Mouse (Mus musculus) heart, adult 8-10 months (tissue): ENCODE measurements around the gene A030005L19Rik. TPM values are rescaled to one million over a fixed set of nuclear protein-coding genes. Genes with fewer than 3 reads are reported as not detected.

ENCODE experiments used
- total RNA-seq, 4 experiments: library from RNA; stranded (reverse); gene quantifications; 2 replicates each; pipeline ENCODE4 v1.2.4; 2022

The A030005L19Rik gene
- total RNA-seq, 4 experiments from 2014 or later = not detected

Other genes with a start within 250 kb of the A030005L19Rik start
- 100 to 1,000 TPM; 150 to 163 (median 154) TPM for gene Mff, start 188.4 kb upstream of the A030005L19Rik start, total RNA-seq
- gene Tm4sf20, start 144.9 kb upstream of the A030005L19Rik start, total RNA-seq = not detected
- not detected for gene Gm47791, start 142.1 kb upstream of the A030005L19Rik start, total RNA-seq
- 10 to 100 TPM; 23.8 to 28.7 (median 26.0) TPM for gene Agfg1, start 73.8 kb upstream of the A030005L19Rik start, total RNA-seq
- not detected for gene A030014E15Rik, start 11.6 kb downstream of the A030005L19Rik start, total RNA-seq
- gene Gm6217, start 18.1 kb downstream of the A030005L19Rik start, total RNA-seq = not detected
- gene A030003K21Rik, start 30.1 kb downstream of the A030005L19Rik start, total RNA-seq = not detected
- not detected for gene Gm7544, start 42.7 kb downstream of the A030005L19Rik start, total RNA-seq
- not detected for gene Gm47955, start 47.0 kb downstream of the A030005L19Rik start, total RNA-seq
- gene Gm47959, start 87.2 kb downstream of the A030005L19Rik start, total RNA-seq = not detected
- under 1 TPM; 0.12 to 0.63 (median 0.37) TPM for gene Slc19a3, start 125.1 kb downstream of the A030005L19Rik start, total RNA-seq
- gene Krtap28-10, start 129.2 kb downstream of the A030005L19Rik start, total RNA-seq = not detected
- not detected for gene Gm47969, start 131.6 kb downstream of the A030005L19Rik start, total RNA-seq
- not detected for gene A030005K14Rik, start 146.1 kb downstream of the A030005L19Rik start, total RNA-seq
- gene Krtap28-13, start 147.6 kb downstream of the A030005L19Rik start, total RNA-seq = not detected
- not detected for gene Ccl20, start 203.4 kb downstream of the A030005L19Rik start, total RNA-seq
- gene Daw1, start 246.4 kb downstream of the A030005L19Rik start, total RNA-seq = not detected